ENCODE assay signal across 13 mouse cellular contexts in the genomic region with DNA sequence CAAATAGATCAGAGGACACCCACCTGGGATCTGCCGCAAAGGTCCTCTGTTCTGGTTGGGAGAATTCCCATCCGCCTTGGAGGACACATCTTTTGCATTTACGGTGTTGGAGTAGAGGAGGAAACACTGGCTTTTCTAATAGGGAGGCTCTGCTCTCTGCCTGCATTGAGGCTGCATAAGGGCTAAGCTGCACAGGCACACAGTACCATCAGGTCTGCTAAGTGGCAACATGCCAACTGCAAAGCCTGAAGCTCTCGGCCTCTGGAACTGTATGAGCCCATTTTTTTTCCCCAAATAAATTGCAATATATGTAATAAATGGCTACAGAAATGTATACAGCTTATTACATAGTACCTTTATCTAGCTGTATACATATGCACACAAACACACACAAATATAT. TPM values are rescaled to one million over a fixed set of nuclear protein-coding genes. Genes with fewer than 3 reads are reported as not detected.
DNase-seq lines count a peak whose midpoint lies in the region; ATAC-seq and TF ChIP-seq lines count a peak whose summit lies in the region.
"Had no signal": no experiment of that assay in that cellular context is flagged by ENCODE, and none has a peak within 500 bp of the region (broad histone marks: within the 10 kb centered on the region; RNA-seq: fewer than 3 reads in every experiment).

No protein-coding gene starts in this region.

- peak; percentile 57 for DNase-seq in heart, adult 11 months
- DNase-seq in heart, postnatal 14 days = no peak
- DNase-seq in liver, postnatal 0 days = no peak
- DNase-seq in liver = no peak
- peak; percentile 47 for DNase-seq in brain, embryonic 14.5 days (ENCODE audit: low read depth)
- DNase-seq in naive thymus-derived CD4-positive, alpha-beta T cell, adult 2 months (ENCODE audit: low read depth) = peak; percentile 17
- no peak for DNase-seq in layer of hippocampus, postnatal 25 days (ENCODE audit: extremely low spot score in 1 of 2, low spot score in 1 of 2)
- DNase-seq: adrenal gland, adult 8-10 months; heart, adult 18-20 months; kidney, adult 18-20 months had no signal

- H3K9me3 ChIP-seq in liver, postnatal 0 days (ENCODE audit: low read length) = no peaks in the 10 kb centered on the region
- H3K9me3 ChIP-seq: hindbrain, embryonic 10.5 days; midbrain, embryonic 13.5 days; neural tube, embryonic 12.5 days had no signal

- no peaks in the 10 kb centered on the region for H3K27me3 ChIP-seq in liver, postnatal 0 days (ENCODE audit: insufficient read depth, low read length)
- H3K27me3 ChIP-seq: midbrain, embryonic 13.5 days; neural tube, embryonic 12.5 days had no signal

- H3K4me3 ChIP-seq in liver, postnatal 0 days (ENCODE audit: low read depth, low read length) = no peak overlapping the region
- H3K4me3 ChIP-seq: hindbrain, embryonic 10.5 days; midbrain, embryonic 13.5 days; neural tube, embryonic 12.5 days had no signal

- TF ChIP-seq POLR2A in brain, embryonic 14.5 days (IDR thresholded peaks at IDR 0.05; ENCODE audit: borderline replicate concordance, extremely low read depth, insufficient read depth, insufficient read length, poor library complexity, severe bottlenecking) = no peak

- H3K4me2 ChIP-seq in liver, postnatal 0 days (ENCODE audit: low read depth, low read length) = 0 out of 2 replicates have a peak overlapping the region, but pooled peaks have one; percentile 23
- H3K4me2 ChIP-seq: midbrain, embryonic 13.5 days; neural tube, embryonic 12.5 days had no signal

- no peak for TF ChIP-seq CTCF in liver, postnatal 0 days (IDR thresholded peaks at IDR 0.05; ENCODE audit: low read depth)
- TF ChIP-seq CTCF in brain, embryonic 14.5 days (IDR thresholded peaks at IDR 0.05; ENCODE audit: borderline replicate concordance, extremely low read depth, insufficient read depth, insufficient read length) = no peak

- H3K4me1 ChIP-seq in liver, postnatal 0 days (ENCODE audit: insufficient read depth) = peaks cover 57% of the 10 kb centered on the region
- H3K4me1 ChIP-seq: neural tube, embryonic 12.5 days had no signal

- H3K9ac ChIP-seq in liver, postnatal 0 days (replicated peaks) = no peak overlapping the region
- H3K9ac ChIP-seq: midbrain, embryonic 13.5 days; neural tube, embryonic 12.5 days had no signal

- H3K27ac ChIP-seq in liver, postnatal 0 days (ENCODE audit: low read depth) = 0 out of 2 replicates have a peak overlapping the region, but pooled peaks have one; percentile 22
- H3K27ac ChIP-seq: hindbrain, embryonic 10.5 days; midbrain, embryonic 13.5 days; neural tube, embryonic 12.5 days had no signal

- no peak for ATAC-seq in liver, postnatal 0 days
- ATAC-seq: midbrain, embryonic 13.5 days had no signal

- no peaks in the 10 kb centered on the region for H3K36me3 ChIP-seq in liver, postnatal 0 days (replicated peaks; ENCODE audit: insufficient read depth, low read length)
- H3K36me3 ChIP-seq: hindbrain, embryonic 10.5 days; midbrain, embryonic 13.5 days; neural tube, embryonic 12.5 days had no signal

- TF ChIP-seq EP300 in liver, postnatal 0 days (IDR thresholded peaks at IDR 0.05; ENCODE audit: low read depth) = no peak

- WGBS in liver, postnatal 0 days (ENCODE audit: insufficient replicate concordance) = 75% methylated on average over 4 of the region's 4 CpGs

- intact Hi-C loops in heart, postnatal 14 days (cut with DNase I) = no loop called here

RNA-seq across cellular contexts. Expression of gene Fam3c, which starts 7.9 kb away (rescaled TPM):
- 10 to 100 TPM; 28.9 to 29.0 TPM for total RNA-seq in heart, postnatal 14 days (2021)
- 32.6 and 38.2 TPM in 2 replicates for polyA plus RNA-seq in liver, postnatal 0 days (2015; fragmentation: Nextera tagmentation; extraction: Ambion mirVana)
- polyA plus RNA-seq in brain, embryonic 14.5 days (2012; rRNA removed) = 8.2 and 22.5 TPM in 2 replicates
- total RNA-seq in layer of hippocampus, postnatal 25 days (2021) = 10 to 100 TPM; 61.4 to 67.7 TPM

Comparison
In these comparisons a context has a peak if more than half of its experiments do, and no peak if none do; other contexts are left out.
1. DNase-seq: peak in heart, adult 11 months (single experiment), brain, embryonic 14.5 days (single experiment) and naive thymus-derived CD4-positive, alpha-beta T cell, adult 2 months (single experiment); none in heart, postnatal 14 days (0 of 2), liver, postnatal 0 days (single experiment), liver (single experiment) and layer of hippocampus, postnatal 25 days (0 of 2).